Mouse (Mus musculus): ENCODE measurements around the gene Strn. TPM values are rescaled to one million over a fixed set of nuclear protein-coding genes. Genes with fewer than 3 reads are reported as not detected.

Gene Strn
- polyA plus RNA-seq (2015; fragmentation: Nextera tagmentation; extraction: Ambion mirVana): 2.9 and 3.3 TPM in 2 replicates

GRCm38 (mm10) chr17:78737096-78737495 is at the start of gene Strn:
TSS of gene Strn (minus strand) at chr17:78737196.

Other genes with a start within 250 kb of the Strn start
- gene Vit, start 229.1 kb downstream of the Strn start, polyA plus RNA-seq (2015; fragmentation: Nextera tagmentation; extraction: Ambion mirVana): 5.5 and 9.2 TPM in 2 replicates
- 5.3 and 6.5 TPM in 2 replicates for gene Heatr5b, start 98.2 kb upstream of the Strn start, polyA plus RNA-seq (2015; fragmentation: Nextera tagmentation; extraction: Ambion mirVana)
- 39.6 and 48.8 TPM in 2 replicates for gene Gpatch11, start 98.4 kb upstream of the Strn start, polyA plus RNA-seq (2015; fragmentation: Nextera tagmentation; extraction: Ambion mirVana)
- 13.3 and 20.6 TPM in 2 replicates for gene Eif2ak2, start 145.4 kb upstream of the Strn start, polyA plus RNA-seq (2015; fragmentation: Nextera tagmentation; extraction: Ambion mirVana)
- gene Sult6b1, start 169.8 kb upstream of the Strn start, polyA plus RNA-seq (2015; fragmentation: Nextera tagmentation; extraction: Ambion mirVana): 0.22 and 0.90 TPM in 2 replicates
- gene Cebpzos, start 179.3 kb upstream of the Strn start, polyA plus RNA-seq (2015; fragmentation: Nextera tagmentation; extraction: Ambion mirVana): 222 and 311 TPM in 2 replicates
- gene Cebpz, start 199.9 kb upstream of the Strn start, polyA plus RNA-seq (2015; fragmentation: Nextera tagmentation; extraction: Ambion mirVana): 43.0 and 58.4 TPM in 2 replicates
- gene Ndufaf7, start 199.9 kb upstream of the Strn start, polyA plus RNA-seq (2015; fragmentation: Nextera tagmentation; extraction: Ambion mirVana): 34.8 and 48.2 TPM in 2 replicates